Mouse (Mus musculus) testis, adult 2 months (tissue): ENCODE measurements around the gene Tnfsf8.

Experiments
- CTCF ChIP-seq: fragments of 200-500 bp; IDR thresholded peaks from 2 replicates; pipeline ENCODE4 v1.5.1; 2012; ENCODE audit warnings: low read depth, mild to moderate bottlenecking, inconsistent platforms, low read length, moderate library complexity; ENCODE audit not compliant: control insufficient read depth, insufficient read depth, insufficient replicate concordance
- POLR2A ChIP-seq: fragments of 200-500 bp; IDR thresholded peaks from 2 replicates; pipeline ENCODE4 v1.6.1; 2012; ENCODE audit warnings: low read depth, mild to moderate bottlenecking, inconsistent platforms, low read length, moderate library complexity; ENCODE audit not compliant: control insufficient read depth

- TF ChIP-seq CTCF (no peak), POLR2A (no peak)
These were observed 7.3 kb downstream of the Tnfsf8 start for GRCm38 (mm10) chr4:63853782-63854386.
